Mouse (Mus musculus) bone marrow, adult 2 months (tissue): ENCODE results near the gene Zbtb40.

Experiments
- CTCF ChIP-seq: fragments of 200-500 bp; IDR thresholded peaks from 2 replicates; pipeline ENCODE4 v1.5.1; 2011; ENCODE audit warnings: low read length, control low read depth; ENCODE audit not compliant: control insufficient read depth, insufficient read depth
- POLR2A ChIP-seq: fragments of 200-500 bp; IDR thresholded peaks from 2 replicates; pipeline ENCODE4 v1.6.1; 2011; ENCODE audit warnings: low read depth, mild to moderate bottlenecking, control low read depth, low read length, borderline replicate concordance; ENCODE audit not compliant: control insufficient read depth

- TF ChIP-seq POLR2A, result no peak
- TF ChIP-seq CTCF, result no peak
Measured at GRCm38 (mm10) chr4:136960068-136960467, 88.5 kb downstream of the Zbtb40 start.
